13 mouse cellular contexts compared by ENCODE assay signal in the genomic region with DNA sequence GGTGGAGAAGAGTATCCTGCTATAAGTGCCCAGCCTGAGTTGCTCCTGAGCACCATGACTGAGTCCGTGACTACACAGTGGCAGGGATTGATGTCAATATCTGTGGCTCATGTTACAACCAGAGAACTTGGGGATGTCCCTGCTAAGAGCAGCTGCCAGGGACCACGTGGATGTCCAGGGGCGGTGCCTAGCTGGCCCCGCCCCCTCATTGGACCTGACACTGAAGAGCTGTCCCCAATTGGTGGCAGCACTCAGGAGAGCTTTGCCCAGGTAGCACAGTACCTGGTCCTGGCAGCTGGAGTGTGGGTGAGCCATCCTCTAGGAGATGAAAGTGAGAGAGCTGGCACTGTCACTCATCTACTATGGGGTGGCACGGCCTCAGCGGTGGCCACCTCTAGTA. TPM values are rescaled to one million over a fixed set of nuclear protein-coding genes. Genes with fewer than 3 reads are reported as not detected.
DNase-seq lines count a peak whose midpoint lies in the region; ATAC-seq and TF ChIP-seq lines count a peak whose summit lies in the region.
"Had no signal": no experiment of that assay in that cellular context is flagged by ENCODE, and none has a peak within 500 bp of the region (broad histone marks: within the 10 kb centered on the region; RNA-seq: fewer than 3 reads in every experiment).

No protein-coding gene starts in this region.

- DNase-seq in lung, postnatal 0 days (ENCODE audit: low spot score), result no peak
- peak; percentile 23 for DNase-seq in ZHBTc4 (ENCODE audit: low read depth, low spot score)
- DNase-seq in naive thymus-derived CD4-positive, alpha-beta T cell, adult 2 months (ENCODE audit: low read depth), result peak; percentile 13
- no peak for DNase-seq in cerebellum, adult 9-10 months
- DNase-seq in layer of hippocampus, adult 9-10 months (ENCODE audit: low spot score), result no peak
- DNase-seq: gastrocnemius, postnatal 25 days; heart, postnatal 10 days; kidney, postnatal 14 days had no signal

- H3K4me2 ChIP-seq in lung, embryonic 16.5 days (ENCODE audit: low read depth, low read length), result no peak overlapping the region
- H3K4me2 ChIP-seq in lung, postnatal 0 days (replicated peaks; ENCODE audit: low read depth, low read length), result no peak overlapping the region
- H3K4me2 ChIP-seq in intestine, embryonic 15.5 days (replicated peaks), result no peak overlapping the region
- H3K4me2 ChIP-seq: lung, embryonic 15.5 days had no signal

- no peaks in the 10 kb centered on the region for H3K9me3 ChIP-seq in lung, embryonic 16.5 days (ENCODE audit: control insufficient read depth, low read length)
- H3K9me3 ChIP-seq in lung, postnatal 0 days (ENCODE audit: low read length), result no peaks in the 10 kb centered on the region
- no peaks in the 10 kb centered on the region for H3K9me3 ChIP-seq in intestine, embryonic 15.5 days
- H3K9me3 ChIP-seq: forebrain, embryonic 10.5 days; lung, embryonic 15.5 days had no signal

- H3K27ac ChIP-seq in lung, embryonic 16.5 days (ENCODE audit: low read length), result no peak overlapping the region
- no peak overlapping the region for H3K27ac ChIP-seq in lung, postnatal 0 days (ENCODE audit: low read length)
- no peak overlapping the region for H3K27ac ChIP-seq in intestine, embryonic 15.5 days
- H3K27ac ChIP-seq: forebrain, embryonic 10.5 days; left cerebral cortex, adult 2 months; lung, embryonic 15.5 days had no signal

- no peak overlapping the region for H3K4me3 ChIP-seq in lung, embryonic 16.5 days (ENCODE audit: low read length)
- no peak overlapping the region for H3K4me3 ChIP-seq in lung, postnatal 0 days (ENCODE audit: low read depth, low read length)
- no peak overlapping the region for H3K4me3 ChIP-seq in intestine, embryonic 15.5 days (replicated peaks)
- H3K4me3 ChIP-seq: forebrain, embryonic 10.5 days; left cerebral cortex, adult 2 months; lung, embryonic 15.5 days had no signal

- WGBS in lung, embryonic 16.5 days, result 49% methylated on average over 6 of the region's 6 CpGs
- 58% methylated on average over 6 of the region's 6 CpGs for WGBS in lung, postnatal 0 days
- WGBS in intestine, embryonic 15.5 days, result 61% methylated on average over 6 of the region's 6 CpGs

- ATAC-seq in lung, embryonic 16.5 days (ENCODE audit: low read depth), result peak; percentile 20; the same call in 1 of the 2 replicates
- no peak for ATAC-seq in lung, postnatal 0 days
- peak; percentile 56 for ATAC-seq in intestine, embryonic 15.5 days

- no peak overlapping the region for H3K9ac ChIP-seq in lung, embryonic 16.5 days (ENCODE audit: low read length)
- H3K9ac ChIP-seq in lung, postnatal 0 days (replicated peaks; ENCODE audit: low read depth), result no peak overlapping the region
- H3K9ac ChIP-seq in intestine, embryonic 15.5 days, result no peak overlapping the region
- H3K9ac ChIP-seq: lung, embryonic 15.5 days had no signal

- TF ChIP-seq EP300 in lung, postnatal 0 days (IDR thresholded peaks at IDR 0.05), result no peak

- H3K4me1 ChIP-seq in lung, embryonic 16.5 days (replicated peaks; ENCODE audit: control insufficient read depth, insufficient read depth, low read length), result no peaks in the 10 kb centered on the region
- H3K4me1 ChIP-seq in lung, postnatal 0 days (ENCODE audit: insufficient read depth, low read depth, low read length), result no peaks in the 10 kb centered on the region
- no peaks in the 10 kb centered on the region for H3K4me1 ChIP-seq in intestine, embryonic 15.5 days (replicated peaks)
- H3K4me1 ChIP-seq: forebrain, embryonic 10.5 days; lung, embryonic 15.5 days had no signal

- H3K36me3 ChIP-seq in lung, embryonic 16.5 days (ENCODE audit: control insufficient read depth, insufficient read depth, low read length), result no peaks in the 10 kb centered on the region
- no peaks in the 10 kb centered on the region for H3K36me3 ChIP-seq in lung, postnatal 0 days (ENCODE audit: insufficient read depth, low read length)
- no peaks in the 10 kb centered on the region for H3K36me3 ChIP-seq in intestine, embryonic 15.5 days
- H3K36me3 ChIP-seq: forebrain, embryonic 10.5 days; lung, embryonic 15.5 days had no signal

- peaks cover 9% of the 10 kb centered on the region; the same call in 1 of the 2 replicates for H3K27me3 ChIP-seq in lung, embryonic 16.5 days (ENCODE audit: control insufficient read depth, insufficient read depth, low read depth, low read length)
- H3K27me3 ChIP-seq in lung, postnatal 0 days (replicated peaks; ENCODE audit: insufficient read depth, low read length), result peaks cover 3% of the 10 kb centered on the region; the same call in 1 of the 2 replicates
- no peaks in the 10 kb centered on the region for H3K27me3 ChIP-seq in intestine, embryonic 15.5 days (replicated peaks)

- no peak for TF ChIP-seq CTCF in lung, postnatal 0 days (IDR thresholded peaks at IDR 0.05)

RNA-seq across cellular contexts. Expression of gene Tmtc4, which starts 9.1 kb away (rescaled TPM):
- polyA plus RNA-seq in lung, embryonic 16.5 days (2015; fragmentation: Nextera tagmentation; extraction: Ambion mirVana), result 14.9 and 15.2 TPM in 2 replicates
- polyA plus RNA-seq in lung, postnatal 0 days (2015; fragmentation: Nextera tagmentation; extraction: Ambion mirVana), result 6.2 and 10.7 TPM in 2 replicates
- polyA plus RNA-seq in intestine, embryonic 15.5 days (2015; fragmentation: Nextera tagmentation; extraction: Ambion mirVana), result 20.9 and 23.6 TPM in 2 replicates

Comparison
In these comparisons a context has a peak if more than half of its experiments do, and no peak if none do; other contexts are left out.
1. DNase-seq: peak in ZHBTc4 (single experiment) and naive thymus-derived CD4-positive, alpha-beta T cell, adult 2 months (single experiment); none in lung, postnatal 0 days (single experiment), cerebellum, adult 9-10 months (single experiment) and layer of hippocampus, adult 9-10 months (single experiment).